Mouse (Mus musculus) heart, adult 18-20 months (tissue): ENCODE results near the gene Efhd1. TPM values are rescaled to one million over a fixed set of nuclear protein-coding genes. Genes with fewer than 3 reads are reported as not detected.

Source experiments
- DNase-seq, 2 experiments: peaks; one replicate each; pipeline ENCODE4 v3.0.0; 2021 to 2022; ENCODE audit warnings: mixed read lengths in 1 of 2
- total RNA-seq, 2 experiments: library from RNA; stranded (reverse); gene quantifications; 2 replicates each; pipeline ENCODE4 v1.2.3; 2021

Efhd1 gene
- total RNA-seq, 2 experiments from 2014 or later, result 4.4 to 4.8 TPM

- DNase-seq, result no peak
These were observed 44.8 kb downstream of the Efhd1 start for GRCm38 (mm10) chr1:87308952-87309351.

GRCm38 (mm10) chr1:87309621-87310020 is 45.5 kb downstream of the Efhd1 start:
- no peak for DNase-seq

- DNase-seq, result no peak
These were observed 48.5 kb downstream of the Efhd1 start for GRCm38 (mm10) chr1:87312681-87313080.

- no peak for DNase-seq
These were observed 49.0 kb downstream of the Efhd1 start for GRCm38 (mm10) chr1:87313116-87313515.

- DNase-seq, result no peak
These were observed 49.8 kb downstream of the Efhd1 start for GRCm38 (mm10) chr1:87313843-87314570.

- DNase-seq, result no peak
These were observed 51.3 kb downstream of the Efhd1 start for GRCm38 (mm10) chr1:87315431-87315830.

GRCm38 (mm10) chr1:87315894-87316293 is 51.7 kb downstream of the Efhd1 start:
- no peak for DNase-seq

- DNase-seq, result peak; percentile 5 to 28
These were observed 52.5 kb downstream of the Efhd1 start for GRCm38 (mm10) chr1:87316672-87317071.

- no peak for DNase-seq
These were observed 56.9 kb downstream of the Efhd1 start for GRCm38 (mm10) chr1:87321071-87321470.

- no peak for DNase-seq
These were observed 58.6 kb downstream of the Efhd1 start for GRCm38 (mm10) chr1:87322778-87323177.

GRCm38 (mm10) chr1:87324649-87325048 is 60.5 kb downstream of the Efhd1 start:
- no peak for DNase-seq

- DNase-seq, result peak; percentile 97 to 98
These were observed 62.6 kb downstream of the Efhd1 start, which contains the start of gene Gigyf2 for GRCm38 (mm10) chr1:87326742-87327163. Gigyf2 (plus strand) TSS chr1:87326998.

GRCm38 (mm10) chr1:87327165-87327861 is 63.1 kb downstream of the Efhd1 start:
- peak in 1 of 2 experiments; percentile 46 for DNase-seq

- DNase-seq, result no peak
These were observed 67.6 kb downstream of the Efhd1 start for GRCm38 (mm10) chr1:87331774-87332173.

- no peak for DNase-seq
These were observed 86.4 kb downstream of the Efhd1 start for GRCm38 (mm10) chr1:87350576-87350975.

- no peak for DNase-seq
These were observed 96.1 kb downstream of the Efhd1 start for GRCm38 (mm10) chr1:87360276-87360675.

Other genes with a start within 250 kb of the Efhd1 start
- not detected for gene Alppl2, start 174.4 kb upstream of the Efhd1 start, total RNA-seq
- not detected for gene Alpi, start 162.8 kb upstream of the Efhd1 start, total RNA-seq
- not detected for gene Akp3, start 139.4 kb upstream of the Efhd1 start, total RNA-seq
- gene Ecel1, start 107.8 kb upstream of the Efhd1 start, total RNA-seq, result not detected
- not detected for gene Prss56, start 81.0 kb upstream of the Efhd1 start, total RNA-seq
- gene Chrnd, start 73.8 kb upstream of the Efhd1 start, total RNA-seq, result not detected
- not detected for gene Chrng, start 59.7 kb upstream of the Efhd1 start, total RNA-seq
- gene Eif4e2, start 50.4 kb upstream of the Efhd1 start, total RNA-seq, result 10 to 100 TPM; 50.2 to 51.8 TPM
- 10 to 100 TPM; 40.8 to 46.3 TPM for gene Gigyf2, start 62.6 kb downstream of the Efhd1 start, total RNA-seq
- not detected for gene Kcnj13, start 130.4 kb downstream of the Efhd1 start, total RNA-seq
- gene Snorc, start 205.9 kb downstream of the Efhd1 start, total RNA-seq, result not detected
- not detected for gene Neu2, start 245.5 kb downstream of the Efhd1 start, total RNA-seq